Mouse (Mus musculus) thymus, adult 18-20 months (tissue): ENCODE measurements around the gene Egln2.

Source experiments
- DNase-seq, 2 experiments: peaks; one replicate each; pipeline ENCODE4 v3.0.0; 2022; ENCODE audit warnings: mixed read lengths in 2 of 2

The Egln2 gene

GRCm38 (mm10) chr7:27174896-27175295 is 8.3 kb upstream of the Egln2 start:
- DNase-seq, result no peak

GRCm38 (mm10) chr7:27174496-27174895 is 7.9 kb upstream of the Egln2 start:
- DNase-seq, result no peak

- DNase-seq, result no peak
Observed at GRCm38 (mm10) chr7:27170981-27171380, 4.4 kb upstream of the Egln2 start.

- no peak for DNase-seq
Observed at GRCm38 (mm10) chr7:27168371-27168770, 1.8 kb upstream of the Egln2 start.

GRCm38 (mm10) chr7:27167475-27168094 is 983 bp upstream of the Egln2 start:
- no peak for DNase-seq

- DNase-seq, result peak; percentile 81 to 83
Observed at GRCm38 (mm10) chr7:27166229-27166613, 381 bp downstream of the Egln2 start.

GRCm38 (mm10) chr7:27165696-27166095 is 906 bp downstream of the Egln2 start:
- no peak for DNase-seq

- DNase-seq, result peak in 1 of 2 experiments; percentile 40
Observed at GRCm38 (mm10) chr7:27165007-27165655, 1.5 kb downstream of the Egln2 start.

- no peak for DNase-seq
Observed at GRCm38 (mm10) chr7:27164112-27164947, 2.3 kb downstream of the Egln2 start.

GRCm38 (mm10) chr7:27163450-27163805 is 3.2 kb downstream of the Egln2 start:
- no peak for DNase-seq

- DNase-seq, result no peak
Observed at GRCm38 (mm10) chr7:27162780-27163449, 3.7 kb downstream of the Egln2 start.

- no peak for DNase-seq
Observed at GRCm38 (mm10) chr7:27161744-27162143, 4.9 kb downstream of the Egln2 start.

GRCm38 (mm10) chr7:27160921-27161320 is 5.7 kb downstream of the Egln2 start:
- no peak for DNase-seq

GRCm38 (mm10) chr7:27159882-27160281 is 6.7 kb downstream of the Egln2 start:
- peak; percentile 82 to 88 for DNase-seq

GRCm38 (mm10) chr7:27159256-27159655 is 7.3 kb downstream of the Egln2 start:
- DNase-seq, result no peak

GRCm38 (mm10) chr7:27158171-27158570 is 8.4 kb downstream of the Egln2 start:
- no peak for DNase-seq

- no peak for DNase-seq
Observed at GRCm38 (mm10) chr7:27156005-27156404, 10.6 kb downstream of the Egln2 start.

- DNase-seq, result no peak
Observed at GRCm38 (mm10) chr7:27153205-27153764, 13.3 kb downstream of the Egln2 start, which contains the start of gene Cyp2t4. TSS of gene Cyp2t4 (plus strand) at chr7:27153714.

GRCm38 (mm10) chr7:27136410-27136996 is 30.1 kb downstream of the Egln2 start:
- DNase-seq, result no peak

- DNase-seq, result no peak
Observed at GRCm38 (mm10) chr7:27133757-27134156, 32.8 kb downstream of the Egln2 start.

- no peak for DNase-seq
Observed at GRCm38 (mm10) chr7:27133156-27133555, 33.4 kb downstream of the Egln2 start.

GRCm38 (mm10) chr7:27132588-27132987 is 34.0 kb downstream of the Egln2 start:
- DNase-seq, result no peak
